Mouse (Mus musculus) cortical plate, adult 2 months (tissue): ENCODE results near the gene Taf9b. TPM values are rescaled to one million over a fixed set of nuclear protein-coding genes. Genes with fewer than 3 reads are reported as not detected.
A peak's percentile ranks its signal among the peaks of the same experiment; 100 is the strongest.

Experiments used
- H3K27ac ChIP-seq: fragments of 200-500 bp; 2 replicates; pipeline ENCODE4 v1.5.1; 2012; ENCODE audit warnings: low read length, control low read depth, inconsistent platforms; ENCODE audit not compliant: insufficient read depth
- H3K4me1 ChIP-seq: fragments of 200-500 bp; 2 replicates; pipeline ENCODE4 v1.6.1; 2011; ENCODE audit warnings: low read length; ENCODE audit not compliant: control insufficient read depth, insufficient read depth
- H3K4me3 ChIP-seq: fragments of 200-500 bp; 2 replicates; pipeline ENCODE4 v1.5.1; 2011; ENCODE audit warnings: mild to moderate bottlenecking, low read length, control low read depth; ENCODE audit not compliant: insufficient read depth
- CTCF ChIP-seq: fragments of 200-500 bp; IDR thresholded peaks from 2 replicates; pipeline ENCODE4 v1.5.1; 2011; ENCODE audit warnings: mild to moderate bottlenecking, control low read depth, low read length; ENCODE audit not compliant: insufficient read depth; ENCODE audit errors: extremely low read depth
- POLR2A ChIP-seq: fragments of 200-500 bp; IDR thresholded peaks from 2 replicates; pipeline ENCODE4 v1.6.1; 2011; ENCODE audit warnings: mild to moderate bottlenecking, low read length, control low read depth; ENCODE audit not compliant: insufficient read depth; ENCODE audit errors: extremely low read depth
- polyA plus RNA-seq: library from polyadenylated mRNA; depleted of rRNA; stranded (reverse); fragments of >200 nt; gene quantifications from 2 replicates; pipeline ENCODE4 v1.2.3, GENCODE M21; 2012; rRNA removed

Taf9b gene
- polyA plus RNA-seq, 1 experiment: 29.2 TPM

DNA sequence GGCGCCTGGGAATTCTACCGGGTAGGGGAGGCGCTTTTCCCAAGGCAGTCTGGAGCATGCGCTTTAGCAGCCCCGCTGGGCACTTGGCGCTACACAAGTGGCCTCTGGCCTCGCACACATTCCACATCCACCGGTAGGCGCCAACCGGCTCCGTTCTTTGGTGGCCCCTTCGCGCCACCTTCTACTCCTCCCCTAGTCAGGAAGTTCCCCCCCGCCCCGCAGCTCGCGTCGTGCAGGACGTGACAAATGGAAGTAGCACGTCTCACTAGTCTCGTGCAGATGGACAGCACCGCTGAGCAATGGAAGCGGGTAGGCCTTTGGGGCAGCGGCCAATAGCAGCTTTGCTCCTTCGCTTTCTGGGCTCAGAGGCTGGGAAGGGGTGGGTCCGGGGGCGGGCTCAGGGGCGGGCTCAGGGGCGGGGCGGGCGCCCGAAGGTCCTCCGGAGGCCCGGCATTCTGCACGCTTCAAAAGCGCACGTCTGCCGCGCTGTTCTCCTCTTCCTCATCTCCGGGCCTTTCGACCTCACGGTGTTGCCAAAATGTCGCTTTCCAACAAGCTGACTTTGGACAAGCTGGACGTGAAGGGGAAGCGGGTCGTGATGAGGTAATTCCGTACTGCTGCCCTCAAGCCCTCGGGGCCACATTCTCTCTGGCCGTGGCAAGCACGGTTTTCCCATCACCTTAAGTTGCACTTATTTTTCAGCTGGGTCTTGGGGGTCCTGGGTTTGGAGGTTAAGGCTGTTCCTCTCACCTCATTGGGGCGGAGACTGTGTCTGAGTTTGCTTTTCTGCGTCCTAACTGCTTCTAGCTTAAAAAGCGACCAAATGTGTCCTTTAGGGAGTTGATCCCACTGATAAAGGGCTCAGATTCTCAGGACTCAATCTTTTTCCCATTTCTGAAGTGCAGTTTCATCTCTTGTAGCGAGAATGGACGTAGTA is 34.0 kb downstream of the Taf9b start, which contains the start of gene Pgk1:
Gene Pgk1, plus strand, starts transcription at position 388 of the 937 bp plus-strand sequence.
- peaks cover 3% of the 10 kb centered on the region; the same call in 1 of the 2 replicates for H3K4me1 ChIP-seq
- peak within 1 kb of the TSS; percentile 88 for H3K4me3 ChIP-seq
- H3K27ac ChIP-seq: peak within 1 kb of the TSS; percentile 82
- no peak for TF ChIP-seq CTCF
- peak; percentile 54; the same call in 1 of the 2 replicates for TF ChIP-seq POLR2A

DNA sequence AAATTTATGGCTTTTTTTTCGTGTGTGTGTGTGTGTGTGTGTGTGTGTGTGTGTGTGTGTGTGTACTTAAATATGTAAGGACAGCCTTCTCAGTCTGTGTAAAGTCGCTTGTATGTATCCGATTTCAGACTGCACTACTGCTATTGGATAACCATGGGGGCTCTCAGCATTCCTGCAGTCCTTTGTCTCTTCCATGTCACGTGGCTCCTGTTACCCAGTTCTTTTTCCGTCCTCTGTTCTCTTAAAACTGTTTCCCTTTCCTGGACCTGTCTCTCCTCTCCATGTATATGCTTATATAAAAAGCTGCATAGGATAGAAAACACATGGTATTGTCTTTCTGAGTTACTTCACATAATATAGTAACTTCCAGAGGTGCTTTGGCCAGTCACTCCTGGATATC is 35.3 kb downstream of the Taf9b start:
- no peak overlapping the region for H3K4me3 ChIP-seq
- TF ChIP-seq CTCF (no peak), POLR2A (no peak)
- no peak overlapping the region for H3K27ac ChIP-seq
- peaks cover 3% of the 10 kb centered on the region; the same call in 1 of the 2 replicates for H3K4me1 ChIP-seq

DNA sequence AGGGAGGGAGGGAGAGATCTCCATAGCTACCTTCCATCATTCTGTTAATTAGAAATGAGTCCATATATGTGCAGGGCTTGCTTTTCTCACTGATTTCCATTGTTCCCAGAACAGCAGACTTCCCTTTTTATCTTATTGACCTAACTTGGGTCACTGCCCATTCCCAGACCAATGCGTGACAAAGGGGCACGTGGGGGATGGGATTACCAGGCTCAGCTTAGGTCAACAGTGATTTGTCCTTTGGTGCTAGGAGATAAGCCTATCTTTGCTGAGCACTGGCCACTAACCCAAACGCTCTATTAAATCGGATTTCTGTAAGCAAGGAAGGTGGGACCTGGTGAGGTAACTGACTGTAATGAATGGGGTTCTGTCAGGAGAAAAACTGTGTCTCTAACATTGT is 36.7 kb downstream of the Taf9b start:
- H3K27ac ChIP-seq: no peak overlapping the region
- H3K4me3 ChIP-seq: no peak overlapping the region
- TF ChIP-seq CTCF (no peak), POLR2A (no peak)
- H3K4me1 ChIP-seq: peaks cover under 1% of the 10 kb centered on the region; the same call in 1 of the 2 replicates

DNA sequence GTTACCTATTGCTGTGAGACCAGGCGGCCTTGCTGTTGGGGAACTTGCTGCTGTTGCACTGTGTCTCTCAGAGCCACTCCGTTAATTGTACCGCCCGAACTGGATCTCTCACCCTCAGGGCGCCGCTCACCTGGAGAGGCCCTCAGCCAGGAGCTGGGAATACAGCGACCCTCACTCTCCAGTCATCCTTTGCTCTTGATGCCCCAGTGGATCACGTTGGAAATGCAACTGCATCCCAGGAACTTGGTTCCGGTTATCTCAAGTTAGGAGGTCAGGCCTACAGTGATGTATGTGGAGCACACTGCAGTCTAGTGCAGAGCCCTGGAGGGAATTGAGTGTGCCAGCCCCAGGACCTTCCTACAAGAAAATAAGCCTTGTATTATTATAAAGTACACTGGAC is 44.6 kb downstream of the Taf9b start:
- H3K4me1 ChIP-seq: no peaks in the 10 kb centered on the region
- no peak for TF ChIP-seq POLR2A
- no peak for TF ChIP-seq CTCF
- H3K4me3 ChIP-seq: no peak overlapping the region
- H3K27ac ChIP-seq: no peak overlapping the region

DNA sequence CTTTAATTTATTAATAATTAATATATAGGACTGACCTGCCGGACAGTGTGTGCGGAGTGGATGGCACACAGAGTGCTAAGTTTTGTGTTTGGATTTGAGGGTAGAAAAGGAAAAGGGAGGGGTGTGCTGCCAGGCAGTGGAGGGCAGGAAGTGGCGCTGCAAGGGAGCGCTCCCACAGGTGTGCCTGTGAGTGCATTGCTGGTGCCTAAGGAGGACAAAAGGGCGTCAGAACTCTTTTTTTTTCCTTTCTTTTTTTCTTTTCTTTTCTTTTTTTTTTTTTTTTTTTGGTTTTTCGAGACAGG is 49.2 kb downstream of the Taf9b start:
- Histone ChIP-seq H3K4me3 (no peak overlapping the region), H3K4me1 (no peaks in the 10 kb centered on the region), H3K27ac (no peak overlapping the region)
- TF ChIP-seq CTCF (no peak), POLR2A (no peak)

DNA sequence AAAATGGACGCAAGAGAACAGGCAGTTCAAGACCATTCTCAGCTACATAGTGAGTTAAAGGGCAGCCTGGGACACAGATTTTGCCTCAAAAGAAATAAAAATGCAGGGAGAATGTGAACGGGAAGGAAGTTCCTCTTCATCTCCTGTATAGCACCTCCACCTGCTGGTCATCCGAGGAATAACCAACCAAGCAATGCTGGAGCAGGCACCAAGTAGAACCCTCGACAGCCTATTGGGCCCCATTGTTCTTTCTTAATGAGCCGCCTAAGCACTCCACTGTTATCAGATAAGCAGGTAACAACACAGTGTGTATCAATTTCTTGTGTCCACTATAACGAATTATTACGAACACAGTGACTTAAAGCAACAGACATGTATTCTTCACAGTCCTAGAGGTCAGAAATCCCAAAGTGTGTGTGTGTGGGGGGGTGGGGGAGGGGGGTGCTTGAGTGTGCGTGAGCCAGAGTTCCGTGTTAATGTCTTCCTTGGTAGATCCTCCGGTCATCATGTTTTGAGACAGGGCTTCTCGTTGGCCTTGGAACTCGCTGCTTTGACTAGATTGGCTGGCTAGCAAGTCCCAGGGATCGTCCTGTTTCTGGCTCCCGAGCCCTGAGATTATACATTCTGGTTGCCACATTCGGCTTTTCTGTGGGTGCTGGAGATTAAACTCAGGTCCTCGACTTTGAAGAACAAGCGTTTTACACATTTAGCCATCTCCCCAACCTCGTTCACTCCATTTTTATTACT is 49.7 kb downstream of the Taf9b start:
- no peaks in the 10 kb centered on the region for H3K4me1 ChIP-seq
- no peak overlapping the region for H3K27ac ChIP-seq
- no peak overlapping the region for H3K4me3 ChIP-seq
- TF ChIP-seq POLR2A (no peak), CTCF (peak; percentile 73)

DNA sequence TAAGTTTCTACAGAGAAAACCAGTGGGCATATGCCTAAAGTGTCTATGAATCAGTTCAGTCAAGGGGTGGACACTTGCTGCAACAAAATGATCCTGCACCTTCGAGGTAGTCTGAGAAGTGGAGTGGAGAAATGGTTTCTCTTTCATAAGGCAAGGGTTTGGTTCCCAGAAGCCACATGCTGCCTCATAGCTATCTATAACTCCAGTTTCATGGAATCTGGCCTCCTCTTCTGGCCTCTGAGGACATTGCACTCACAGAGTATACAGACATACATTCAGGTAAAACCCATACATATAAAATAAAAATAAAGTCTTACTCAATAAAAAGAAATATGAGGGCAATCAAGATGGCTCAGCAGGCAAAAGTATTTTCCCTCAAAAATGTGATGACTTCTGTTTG is 55.9 kb downstream of the Taf9b start:
- no peak for TF ChIP-seq CTCF
- no peak for TF ChIP-seq POLR2A
- Histone ChIP-seq H3K27ac (no peak overlapping the region), H3K4me1 (no peaks in the 10 kb centered on the region), H3K4me3 (no peak overlapping the region)

DNA sequence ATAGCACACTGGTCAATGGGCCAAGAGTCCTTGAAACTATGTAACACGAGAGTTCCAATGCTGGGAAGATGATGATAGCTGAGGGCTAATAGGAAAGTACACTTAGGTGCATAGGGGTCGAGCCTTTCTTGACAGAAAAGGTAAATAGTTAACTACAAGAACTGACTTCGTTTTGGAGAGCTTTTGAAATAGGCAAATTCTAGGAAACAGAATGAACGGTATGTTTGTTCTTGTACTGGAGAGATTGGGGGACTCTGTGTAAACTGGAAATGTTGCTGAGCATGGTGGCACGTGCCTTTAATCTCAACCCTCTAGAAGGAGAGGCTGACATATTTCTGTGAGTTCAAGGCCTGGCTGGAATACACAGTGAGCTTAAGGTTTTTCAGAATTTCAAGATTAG is 56.4 kb downstream of the Taf9b start:
- H3K4me3 ChIP-seq: no peak overlapping the region
- H3K4me1 ChIP-seq: no peaks in the 10 kb centered on the region
- H3K27ac ChIP-seq: no peak overlapping the region
- TF ChIP-seq POLR2A (no peak), CTCF (no peak)

DNA sequence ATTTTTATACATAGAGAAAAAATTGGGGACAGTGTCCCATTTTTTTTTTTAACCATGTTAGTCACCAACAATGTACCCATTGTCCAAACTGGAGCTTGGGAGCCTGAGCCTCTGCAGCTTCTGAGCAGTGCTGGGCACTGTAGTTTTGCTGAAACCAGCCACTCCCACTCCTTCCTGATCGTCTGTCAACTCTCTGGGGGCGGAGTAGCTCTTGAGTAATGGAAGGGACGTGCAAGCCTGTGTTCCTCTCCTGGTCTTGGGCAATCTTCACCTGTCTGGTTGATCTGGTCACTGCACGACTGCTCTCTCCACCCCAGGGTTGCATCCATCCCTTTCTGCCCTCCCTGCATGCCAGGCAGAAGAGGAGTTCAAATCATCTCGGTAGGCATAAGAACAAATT is 57.0 kb downstream of the Taf9b start:
- Histone ChIP-seq H3K4me1 (no peaks in the 10 kb centered on the region), H3K4me3 (no peak overlapping the region)
- no peak for TF ChIP-seq CTCF
- no peak for TF ChIP-seq POLR2A

More for the DNA sequence above, 57.0 kb downstream of the Taf9b start:
- H3K27ac ChIP-seq: no peak overlapping the region

Other genes with a start within 250 kb of the Taf9b start
- 7.3 and 9.1 TPM in 2 replicates for gene Magt1, start 209.3 kb downstream of the Taf9b start, polyA plus RNA-seq
- gene Cox7b, start 205.5 kb downstream of the Taf9b start, polyA plus RNA-seq: 394 and 420 TPM in 2 replicates
- 2.6 and 2.8 TPM in 2 replicates for gene Atp7a, start 193.9 kb downstream of the Taf9b start, polyA plus RNA-seq
- 1.2 and 1.3 TPM in 2 replicates for gene Tlr13, start 78.0 kb downstream of the Taf9b start, polyA plus RNA-seq
- 468 and 503 TPM in 2 replicates for gene Pgk1, start 34.1 kb downstream of the Taf9b start, polyA plus RNA-seq
- not detected in 2 replicates for gene Fnd3c2, start 34.2 kb upstream of the Taf9b start, polyA plus RNA-seq